Mouse (Mus musculus): ENCODE results near the gene Zfp345.
"Not testable (repeated sequence)": the region's sequence is repeated elsewhere in the genome, so short reads cannot be mapped to it uniquely, and the experiment has no call there.

Gene Zfp345

GRCm38 (mm10) chr2:150484939-150485778 lies at the start of gene Zfp345:
Gene Zfp345 (minus strand): TSS chr2:150485091.
- DNase-seq = not testable (repeated sequence)

GRCm38 (mm10) chr2:150525703-150526207 lies 40.9 kb upstream of the Zfp345 start:
- no peak for DNase-seq

GRCm38 (mm10) chr2:150512837-150513236 lies 27.9 kb upstream of the Zfp345 start:
- no peak for DNase-seq

- DNase-seq = not testable (repeated sequence)
These were observed 15.5 kb upstream of the Zfp345 start for GRCm38 (mm10) chr2:150500124-150500973.

DNA sequence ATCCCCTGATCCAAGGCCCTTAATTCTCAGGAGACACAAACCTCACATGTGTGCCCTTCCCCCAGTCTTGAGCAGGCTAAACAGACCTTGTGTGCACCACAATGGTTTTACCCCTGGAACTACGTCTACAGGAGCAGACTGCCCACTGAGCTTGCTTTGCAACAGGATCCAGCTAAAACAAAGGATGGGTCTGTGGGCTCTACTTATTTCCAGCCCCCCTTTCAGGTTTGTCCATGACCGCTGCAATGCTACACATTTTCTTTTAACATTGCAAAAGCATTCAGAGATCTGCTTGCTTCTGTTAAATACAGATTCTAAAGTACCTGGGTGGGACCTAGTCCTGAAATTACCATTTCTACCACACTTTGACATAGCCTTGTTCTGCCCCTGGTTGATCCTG lies 8.1 kb upstream of the Zfp345 start:
- DNase-seq = no peak

GRCm38 (mm10) chr2:150451180-150451919 lies 33.5 kb downstream of the Zfp345 start, which contains the start of gene Zfp442:
Gene Zfp442 (minus strand): TSS chr2:150451486.
- peak; percentile 79 to 84 for DNase-seq

- DNase-seq = not testable (repeated sequence)
These were observed 45.8 kb downstream of the Zfp345 start for GRCm38 (mm10) chr2:150439084-150439483.
